Mouse (Mus musculus) thymus, postnatal 14 days (tissue): ENCODE measurements at regions not wholly inside any gene's neighbourhood (a gene's known extent, or its start where the extent isn't known, plus 50 kb on each side); places are given as distances from the start of the nearest gene placed in this dataset.

Experiments
- DNase-seq: peaks from one replicate; pipeline ENCODE4 v3.0.0; 2021

DNA sequence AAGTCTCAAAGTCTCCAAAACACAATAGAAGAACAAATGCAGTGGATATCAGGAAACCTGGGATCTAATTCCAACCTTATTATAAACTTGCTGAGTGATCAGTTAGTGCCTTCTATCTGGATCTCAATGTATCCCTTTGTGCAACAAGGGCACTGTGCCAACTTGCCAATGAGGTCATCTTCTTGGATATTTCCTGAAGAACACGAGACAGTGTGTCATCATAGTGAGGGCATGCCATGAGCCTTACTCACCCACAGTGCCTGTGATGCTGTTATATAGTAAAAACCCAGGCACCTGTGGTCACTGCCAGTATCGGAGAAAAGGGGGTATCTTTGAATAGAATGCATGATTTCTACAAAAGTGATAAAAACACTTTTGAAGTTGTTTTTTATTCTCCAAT lies 60.2 kb upstream of the Cd34 start:
- no peak for DNase-seq

DNA sequence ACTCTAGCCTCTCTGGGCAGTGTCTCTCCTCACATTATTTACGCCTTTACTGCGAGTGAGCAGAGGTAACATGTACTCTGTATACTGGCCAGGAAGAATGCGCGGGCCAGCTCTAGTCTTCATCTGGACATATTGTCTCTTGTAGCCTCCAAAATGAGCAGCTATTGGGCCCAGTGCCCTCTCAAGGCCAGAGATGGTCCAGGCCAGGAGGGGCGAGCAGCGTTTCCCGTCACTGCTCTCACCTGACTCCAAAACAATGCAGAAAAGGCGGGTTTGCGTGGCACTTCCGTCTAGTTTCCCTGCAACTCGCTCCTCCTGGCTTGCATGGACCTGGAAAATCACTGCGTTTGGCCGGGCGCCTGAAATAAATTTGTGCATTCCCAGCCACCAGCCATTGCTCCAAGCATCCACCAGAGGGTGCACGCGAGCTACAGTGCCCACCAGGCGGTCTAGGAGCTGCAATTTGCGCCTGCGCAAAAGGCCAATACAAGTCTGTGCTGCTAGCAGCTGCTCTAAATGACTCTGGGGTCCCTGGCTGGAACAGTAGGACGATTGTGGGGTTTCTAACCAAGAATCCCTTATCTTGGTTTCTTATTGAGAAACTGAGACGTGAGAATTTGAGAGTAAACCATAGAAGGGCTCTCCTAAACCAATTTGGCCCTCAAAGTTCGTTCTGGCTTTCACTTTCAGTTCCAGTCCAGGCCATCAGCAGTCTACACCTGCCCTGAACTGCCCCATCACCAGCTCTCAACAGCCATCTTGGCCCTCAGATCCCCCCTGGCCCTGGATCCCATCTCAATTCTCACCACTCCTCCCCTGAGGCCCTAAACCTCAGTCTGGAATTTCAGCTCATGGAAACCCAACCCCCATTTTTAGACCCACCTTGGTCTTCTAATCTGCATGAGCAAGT lies 59.0 kb upstream of the Cd34 start:
- peak; percentile 91 for DNase-seq

DNA sequence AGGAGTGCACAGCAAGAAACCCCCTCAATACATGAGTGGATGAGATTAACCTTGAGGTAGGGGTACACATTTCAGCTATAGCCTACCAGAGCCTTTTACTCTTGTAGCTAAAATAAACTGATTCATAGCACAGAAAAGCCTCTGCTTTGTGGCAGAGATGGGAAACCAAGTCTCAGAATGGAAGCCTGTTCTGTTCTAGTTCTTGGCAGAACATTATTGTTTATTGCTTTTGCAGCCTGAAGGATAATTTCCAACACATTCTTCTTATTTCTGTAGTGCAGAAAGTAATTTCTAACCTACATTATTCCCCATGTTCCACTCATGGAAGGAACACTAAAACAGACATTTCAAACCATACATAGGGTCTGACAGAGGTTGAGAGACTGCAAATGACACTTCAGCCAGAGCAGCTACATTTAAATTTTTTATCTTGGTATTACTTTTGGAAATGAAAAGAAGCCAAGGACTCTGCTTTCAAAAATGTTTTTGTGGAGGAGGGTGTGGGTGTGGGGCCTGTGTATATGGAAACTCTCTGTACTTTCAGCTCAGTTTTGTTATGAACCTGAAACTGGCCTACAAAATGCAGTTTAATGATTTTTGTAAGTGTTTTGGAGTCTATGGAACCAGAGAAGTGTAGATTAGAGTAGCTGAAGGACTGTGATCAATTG lies 56.9 kb upstream of the Cd34 start:
- no peak for DNase-seq

DNA sequence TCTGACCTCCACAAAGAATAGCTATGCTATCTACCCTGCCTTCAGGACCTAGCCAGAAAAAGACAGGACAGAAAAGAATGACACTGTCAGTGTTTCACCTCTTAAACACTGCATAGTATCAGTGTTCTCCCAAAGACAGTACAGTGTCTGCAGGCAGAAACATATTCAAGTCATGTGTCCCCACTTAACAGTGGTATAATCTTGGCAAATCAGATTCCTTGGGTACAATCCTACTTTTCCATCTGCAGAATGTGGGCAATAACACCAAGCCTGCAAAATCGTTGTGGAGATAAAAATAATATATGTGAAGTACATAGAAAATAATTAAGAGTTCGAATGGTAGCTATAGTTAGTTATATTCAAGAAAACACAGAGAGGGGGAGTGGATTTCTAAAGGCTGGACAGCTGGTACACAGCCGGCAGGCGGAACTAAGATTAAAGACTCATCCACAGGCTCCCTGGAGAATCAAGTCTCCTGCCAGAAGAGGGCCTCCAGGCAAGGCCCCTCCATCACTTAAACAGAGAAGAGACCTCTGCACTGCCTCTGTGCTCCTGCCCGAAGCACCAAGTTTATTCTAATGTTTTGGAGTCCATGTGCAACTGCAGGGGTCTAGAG lies 53.4 kb upstream of the Cd34 start:
- no peak for DNase-seq

DNA sequence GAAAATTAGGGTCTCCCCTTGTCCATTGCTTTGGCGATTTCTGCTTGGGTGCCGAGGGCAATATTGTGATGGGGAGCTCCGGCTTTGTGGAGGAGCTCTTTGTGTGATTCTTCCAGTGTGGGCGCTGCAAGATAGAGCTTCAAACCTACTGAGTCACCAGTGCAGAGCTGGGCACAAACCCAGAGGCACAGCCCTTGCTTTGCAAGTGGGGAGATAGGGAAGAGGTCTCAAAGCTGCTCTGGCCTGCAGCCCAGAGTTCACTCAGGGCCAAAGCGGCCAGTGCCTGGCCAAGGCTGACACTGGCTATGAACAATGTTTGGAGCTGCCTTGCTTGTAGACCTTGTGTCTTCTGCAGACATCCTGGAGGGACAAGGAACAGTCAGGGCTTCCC lies 52.9 kb upstream of the Cd34 start:
- DNase-seq: no peak
